Mouse (Mus musculus): ENCODE data around the gene Atp10a. TPM values are rescaled to one million over a fixed set of nuclear protein-coding genes. Genes with fewer than 3 reads are reported as not detected.

Gene Atp10a
- total RNA-seq (2021) = 10 to 100 TPM in 1 of 2 experiments, 1 to 10 TPM in 1; 8.2 to 12.3 TPM

DNA sequence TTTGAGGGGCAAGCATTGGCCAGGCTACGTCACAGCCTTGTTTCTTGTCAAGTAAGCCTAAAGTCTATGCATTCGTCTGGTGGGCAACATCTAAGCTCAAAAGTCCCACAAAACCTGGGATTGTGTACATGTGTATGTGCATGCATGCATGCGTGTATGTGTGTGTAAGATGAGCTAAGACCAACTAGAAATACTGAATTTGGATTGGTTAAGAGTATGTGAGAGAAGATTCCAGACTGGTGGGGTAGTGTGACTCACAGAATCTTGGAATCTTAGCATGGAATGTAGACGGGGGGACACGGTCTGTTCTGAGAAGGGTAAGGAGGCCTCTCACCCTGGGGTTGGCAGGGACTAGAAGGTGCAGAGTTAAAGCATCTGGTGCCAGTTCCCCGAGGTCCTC lies at the start of gene Atp10a:
TSS of gene Atp10a (plus strand) at position 301 of the 400 bp plus-strand sequence.
- intact Hi-C loops (cut with DNase I) = no loop called here
- DNase-seq (ENCODE audit: low spot score in 2 of 2) = no peak

DNA sequence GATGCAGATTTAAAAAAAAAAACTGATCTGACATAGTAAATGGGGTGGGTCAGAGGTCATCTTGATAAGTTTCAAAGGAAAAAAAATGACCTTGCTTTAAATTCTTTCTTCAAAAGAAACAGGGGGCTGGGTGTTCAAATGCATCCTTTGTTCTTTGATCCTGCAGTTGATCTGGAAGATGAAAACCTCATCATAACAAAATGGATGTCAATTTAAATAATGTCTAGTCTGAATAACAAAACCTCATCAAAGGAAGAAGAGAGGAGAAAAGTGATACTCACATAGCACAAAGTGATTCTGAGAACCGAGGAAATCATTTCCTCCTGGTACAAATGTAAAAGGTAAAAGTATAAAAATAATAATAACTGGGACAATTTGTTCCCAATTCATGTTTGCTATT lies 37.9 kb upstream of the Atp10a start:
- intact Hi-C loops (cut with DNase I) = no loop called here

DNA sequence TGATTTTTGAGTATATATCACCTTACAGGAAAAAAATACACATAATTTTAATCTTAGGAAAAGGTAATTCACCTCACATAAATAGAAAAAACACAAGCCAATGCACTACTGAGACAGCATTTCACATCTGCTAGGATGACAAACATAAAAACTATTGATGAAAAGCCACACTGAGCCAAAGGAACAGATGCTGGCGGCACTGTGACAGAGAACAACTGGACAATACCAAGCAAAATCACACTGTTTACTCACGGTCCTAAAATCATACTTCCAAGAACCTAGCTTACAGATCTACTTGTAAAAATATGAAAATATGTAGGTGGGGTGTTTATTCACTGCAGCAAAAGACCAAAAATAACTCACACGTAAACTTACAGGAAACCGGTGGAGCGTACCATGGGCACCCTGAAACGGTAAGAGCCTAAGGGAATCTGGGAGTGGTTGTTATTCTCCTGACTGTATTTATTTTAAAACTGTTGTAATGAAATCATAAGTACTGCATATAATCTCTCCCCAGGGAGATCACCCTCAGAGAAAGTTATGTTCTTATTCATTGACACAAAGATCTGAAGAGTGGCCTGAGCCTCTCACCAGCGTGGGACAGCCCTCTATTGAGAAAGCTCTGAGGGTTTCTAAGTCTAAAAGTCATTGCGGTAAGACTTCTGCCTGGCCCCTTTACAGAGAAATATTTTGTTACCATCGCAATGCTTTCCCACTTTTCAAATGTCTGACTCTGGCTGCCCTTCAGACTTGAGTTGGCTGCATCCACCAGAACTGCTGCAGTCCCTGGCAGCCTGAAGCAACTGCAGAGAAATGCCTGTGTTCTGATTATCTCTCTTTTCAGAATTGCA lies 29.4 kb upstream of the Atp10a start:
- DNase-seq (ENCODE audit: low spot score in 2 of 2) = no peak
- intact Hi-C loops (cut with DNase I) = no loop called here

More for the DNA sequence above, 37.9 kb upstream of the Atp10a start:
- no peak for DNase-seq (ENCODE audit: low spot score in 2 of 2)

DNA sequence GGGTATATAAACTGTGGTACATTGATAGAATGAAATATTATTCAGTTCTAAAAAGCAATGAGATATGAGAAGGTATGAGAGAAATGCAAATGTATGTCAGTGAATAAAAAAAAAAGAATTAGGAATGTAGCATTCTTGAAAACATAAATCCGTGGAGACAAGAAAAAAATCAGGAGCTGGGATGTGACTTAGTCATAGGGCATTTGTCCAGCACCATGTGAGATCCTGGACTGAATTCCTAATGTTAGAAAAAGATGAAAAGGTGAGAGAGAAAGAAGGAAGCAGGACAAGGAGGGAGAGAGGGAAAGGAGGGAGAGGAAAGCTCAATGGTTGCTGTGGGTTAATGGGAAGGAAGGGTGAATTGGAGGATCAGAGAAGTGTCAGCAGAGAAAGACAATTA lies 28.6 kb upstream of the Atp10a start:
- DNase-seq (ENCODE audit: low spot score in 2 of 2) = no peak
- intact Hi-C loops (cut with DNase I) = no loop called here

DNA sequence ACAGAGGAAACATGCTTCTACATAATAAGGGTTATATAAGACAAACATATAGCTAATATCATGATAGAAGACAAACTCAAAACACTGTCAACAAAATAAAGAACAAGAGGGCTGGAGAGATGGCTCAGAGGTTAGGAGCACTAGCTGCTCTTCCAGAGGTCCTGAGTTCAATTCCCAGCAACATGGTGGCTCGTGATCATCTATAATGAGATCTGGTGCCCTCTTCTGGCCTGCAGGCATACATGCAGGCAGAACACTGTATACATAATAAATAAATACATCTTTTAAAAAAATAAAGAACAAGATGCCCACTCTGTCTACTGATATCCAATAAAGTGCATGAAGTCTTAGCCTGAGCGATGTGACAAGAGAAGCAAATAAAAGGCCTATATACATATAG lies 26.7 kb upstream of the Atp10a start:
- DNase-seq (ENCODE audit: low spot score in 2 of 2) = no peak
- intact Hi-C loops (cut with DNase I) = no loop called here

DNA sequence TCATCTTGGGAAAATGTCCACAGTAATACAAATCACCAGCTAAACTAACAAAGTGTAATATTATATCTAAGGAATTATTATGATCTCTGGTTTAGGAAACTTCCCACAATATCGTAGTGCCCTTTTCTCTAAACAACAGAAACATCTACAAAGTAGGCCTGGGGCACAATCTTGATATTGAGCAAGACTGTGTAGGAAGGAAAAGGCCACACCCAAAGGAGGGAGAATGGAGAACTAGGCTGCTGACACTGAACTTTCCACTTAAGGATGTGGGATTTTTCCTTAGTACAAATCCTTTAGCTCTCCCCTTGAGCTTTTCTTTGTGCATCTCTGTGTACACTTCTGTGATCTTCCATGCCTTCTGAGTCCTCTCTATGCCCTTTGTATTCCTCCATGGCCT lies 22.3 kb upstream of the Atp10a start:
- intact Hi-C loops (cut with DNase I) = no loop called here
- DNase-seq (ENCODE audit: low spot score in 2 of 2) = no peak

DNA sequence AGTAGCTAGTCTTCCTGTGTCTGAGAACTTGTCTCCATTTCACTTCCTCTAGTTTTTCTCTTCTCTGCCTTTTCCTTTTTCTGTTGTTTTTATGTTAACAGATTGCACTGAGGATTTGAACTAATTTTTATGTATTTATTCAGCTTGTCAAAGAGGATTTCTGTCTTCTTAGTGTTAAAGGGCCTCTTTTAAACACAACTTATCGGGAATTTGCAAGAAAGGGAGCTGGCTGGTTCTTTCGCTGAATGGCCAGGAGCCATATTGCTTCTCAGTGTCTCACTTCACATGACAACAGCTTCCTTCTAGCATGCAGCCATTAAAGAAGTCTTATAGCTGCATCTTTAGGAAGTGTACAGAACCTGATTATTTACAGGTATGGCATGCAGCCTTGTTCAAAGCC lies 16.3 kb upstream of the Atp10a start:
- DNase-seq (ENCODE audit: low spot score in 2 of 2) = no peak
- intact Hi-C loops (cut with DNase I) = no loop called here

DNA sequence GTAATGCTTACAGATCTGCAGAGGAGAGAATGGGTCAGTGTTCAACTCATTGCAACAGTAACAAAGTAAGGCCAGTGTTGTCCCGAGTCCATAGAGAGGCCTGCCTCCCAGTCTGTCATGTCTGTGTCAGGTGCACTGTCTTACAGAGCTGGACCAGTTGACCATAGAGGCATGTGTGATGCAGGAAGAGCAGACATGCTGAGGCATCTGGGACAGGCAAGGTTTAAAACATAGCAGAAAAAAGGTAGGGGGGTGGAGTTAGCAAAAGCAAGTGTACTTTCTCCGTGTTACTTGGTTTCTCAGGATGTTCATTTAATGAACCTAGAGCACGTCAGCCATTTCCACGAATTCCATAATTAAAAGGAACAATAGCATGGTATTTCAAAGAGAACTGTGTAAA lies 15.5 kb upstream of the Atp10a start:
- DNase-seq (ENCODE audit: low spot score in 2 of 2) = no peak
- intact Hi-C loops (cut with DNase I) = no loop called here

DNA sequence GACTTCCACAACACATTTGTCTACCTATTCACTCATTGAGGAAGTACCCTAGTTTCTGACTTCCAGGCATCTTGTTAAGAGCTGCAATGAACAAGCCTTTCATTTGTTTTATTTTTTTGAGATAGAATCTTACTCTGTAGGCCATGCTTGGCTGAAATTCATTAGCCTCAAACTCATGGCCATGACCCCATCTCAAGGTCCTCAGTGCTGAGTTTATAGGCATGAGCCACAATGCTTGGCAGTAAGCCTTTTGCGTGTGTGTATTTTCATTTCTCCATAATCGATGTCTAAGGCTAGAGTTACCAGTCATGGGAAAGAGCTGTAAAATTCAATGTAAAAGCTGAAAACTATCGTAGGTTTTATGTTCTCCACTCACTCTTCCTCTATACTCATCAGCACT lies 14.1 kb upstream of the Atp10a start:
- DNase-seq (ENCODE audit: low spot score in 2 of 2) = no peak
- intact Hi-C loops (cut with DNase I) = no loop called here

DNA sequence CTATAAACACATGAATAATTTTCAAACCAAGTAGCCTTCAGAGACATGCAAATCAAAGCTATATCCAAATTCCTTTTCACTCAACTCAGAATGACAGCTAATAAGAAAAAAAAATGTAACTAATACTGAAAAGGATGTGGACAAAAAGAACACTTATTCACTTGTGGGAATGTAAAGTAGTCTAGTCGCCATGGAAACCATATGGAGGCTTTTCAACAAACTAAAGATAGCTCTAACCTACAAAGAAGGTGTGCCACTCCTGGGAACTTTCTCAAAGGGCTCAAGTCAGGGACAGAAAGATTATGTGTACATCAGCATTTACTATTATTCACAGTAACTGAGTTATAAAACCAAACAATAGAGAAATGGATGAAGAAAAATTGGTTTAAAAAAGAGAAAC lies 8.6 kb upstream of the Atp10a start:
- DNase-seq (ENCODE audit: low spot score in 2 of 2) = no peak
- intact Hi-C loops (cut with DNase I) = no loop called here

DNA sequence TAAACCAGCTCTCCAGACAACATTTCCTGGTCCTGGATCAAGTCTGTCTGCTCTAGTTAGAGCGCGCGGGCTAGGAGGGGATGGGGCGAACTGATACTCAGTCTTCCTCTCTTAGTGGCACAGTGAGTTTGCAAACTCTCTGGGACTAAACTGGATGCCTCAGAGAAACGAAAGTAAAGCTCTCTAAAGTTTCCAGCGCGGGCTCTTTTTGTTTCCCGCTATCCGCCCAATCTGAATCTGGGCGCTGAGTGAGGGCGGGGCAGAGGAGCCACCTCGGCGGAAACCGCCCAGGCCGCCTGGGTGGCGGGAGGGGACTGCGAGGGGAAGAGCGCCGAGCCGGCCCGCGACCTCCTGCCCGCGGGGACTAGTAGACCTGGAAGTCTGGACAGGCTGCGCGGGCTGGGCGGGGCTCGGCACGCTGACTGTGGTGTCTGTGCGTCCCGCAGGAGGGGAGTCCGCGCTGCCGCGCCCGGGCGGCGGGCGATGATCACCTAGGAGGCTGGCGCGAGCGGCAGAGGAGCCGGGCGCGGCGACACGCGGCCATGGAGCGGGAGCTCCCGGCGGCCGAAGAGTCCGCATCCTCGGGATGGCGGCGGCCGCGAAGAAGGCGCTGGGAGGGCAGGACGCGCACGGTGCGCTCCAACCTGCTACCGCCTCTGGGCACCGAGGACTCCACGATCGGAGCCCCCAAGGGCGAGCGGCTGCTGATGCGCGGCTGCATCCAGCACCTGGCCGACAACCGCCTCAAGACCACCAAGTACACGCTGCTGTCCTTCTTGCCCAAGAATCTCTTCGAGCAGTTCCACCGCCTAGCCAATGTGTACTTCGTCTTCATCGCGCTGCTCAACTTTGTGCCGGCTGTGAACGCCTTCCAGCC lies 2.2 kb downstream of the Atp10a start:
- DNase-seq (ENCODE audit: low spot score in 2 of 2) = peak; percentile 33 to 41
- intact Hi-C loops (cut with DNase I) = no loop called here

DNA sequence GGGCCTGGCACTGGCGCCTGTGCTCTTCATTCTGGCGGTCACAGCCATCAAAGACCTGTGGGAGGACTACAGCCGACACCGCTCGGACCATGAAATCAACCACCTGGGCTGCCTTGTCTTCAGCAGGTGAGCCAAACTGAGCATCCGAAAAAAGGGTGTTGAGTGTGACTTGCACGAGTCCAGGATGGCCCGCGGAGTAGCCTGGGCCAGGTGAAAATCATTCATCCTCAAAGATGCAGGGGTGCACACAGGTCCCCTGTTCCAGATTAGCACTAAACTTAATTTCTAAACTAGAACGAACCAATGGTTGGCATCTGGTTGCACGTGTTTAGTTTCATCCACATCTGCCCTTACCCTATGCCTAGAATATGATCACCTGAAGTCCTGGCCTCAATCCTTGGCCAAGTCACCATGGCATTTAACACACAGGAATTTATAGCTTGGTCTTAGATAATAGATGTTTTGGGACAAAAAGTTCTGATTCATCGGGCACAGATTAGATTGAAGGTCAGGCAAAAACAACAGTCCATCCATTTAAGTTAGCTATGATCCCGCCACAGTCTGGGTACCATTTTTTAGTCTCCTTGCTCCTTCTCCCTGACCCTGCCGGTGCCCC lies 2.9 kb downstream of the Atp10a start:
- intact Hi-C loops (cut with DNase I) = no loop called here
- no peak for DNase-seq (ENCODE audit: low spot score in 2 of 2)

DNA sequence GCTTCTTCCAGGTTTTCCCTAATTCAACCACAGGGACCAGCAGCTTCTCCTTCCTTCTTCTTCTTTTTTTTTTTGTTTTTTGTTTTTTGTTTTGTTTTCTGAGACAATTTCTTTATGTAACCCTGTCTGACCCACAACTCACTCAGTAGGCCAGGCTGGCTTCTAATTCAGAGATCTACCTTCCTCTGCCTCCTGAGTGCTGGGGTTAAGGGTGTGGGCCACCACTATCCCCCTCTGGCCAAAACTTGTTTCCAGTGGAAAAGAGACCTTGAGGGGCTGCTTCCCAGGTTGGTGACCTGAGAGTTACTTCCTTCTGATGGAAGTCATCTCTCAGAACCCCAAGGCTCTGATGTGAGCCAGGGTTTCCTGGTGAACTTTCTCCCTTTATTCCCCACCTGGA lies 4.1 kb downstream of the Atp10a start:
- no peak for DNase-seq (ENCODE audit: low spot score in 2 of 2)
- intact Hi-C loops (cut with DNase I) = no loop called here

DNA sequence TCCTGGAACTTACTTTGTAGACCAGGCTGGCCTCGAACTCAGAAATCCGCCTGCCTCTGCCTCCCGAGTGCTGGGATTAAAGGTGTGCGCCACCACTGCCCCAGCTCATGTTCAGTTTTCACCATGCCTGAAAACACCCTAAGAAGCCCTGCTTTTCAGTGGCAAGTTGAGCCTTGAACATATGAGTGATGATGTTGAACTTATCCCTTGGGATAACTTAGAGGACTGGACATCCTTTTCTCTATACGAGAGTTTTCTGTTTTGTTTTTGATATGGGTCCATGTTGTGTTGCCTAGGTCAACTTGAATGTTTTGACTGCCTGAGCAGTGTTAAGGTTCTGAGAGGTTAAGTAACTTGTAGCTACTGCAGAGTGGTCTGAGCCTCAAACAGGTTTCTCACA lies 4.7 kb downstream of the Atp10a start:
- no peak for DNase-seq (ENCODE audit: low spot score in 2 of 2)
- intact Hi-C loops (cut with DNase I) = no loop called here

DNA sequence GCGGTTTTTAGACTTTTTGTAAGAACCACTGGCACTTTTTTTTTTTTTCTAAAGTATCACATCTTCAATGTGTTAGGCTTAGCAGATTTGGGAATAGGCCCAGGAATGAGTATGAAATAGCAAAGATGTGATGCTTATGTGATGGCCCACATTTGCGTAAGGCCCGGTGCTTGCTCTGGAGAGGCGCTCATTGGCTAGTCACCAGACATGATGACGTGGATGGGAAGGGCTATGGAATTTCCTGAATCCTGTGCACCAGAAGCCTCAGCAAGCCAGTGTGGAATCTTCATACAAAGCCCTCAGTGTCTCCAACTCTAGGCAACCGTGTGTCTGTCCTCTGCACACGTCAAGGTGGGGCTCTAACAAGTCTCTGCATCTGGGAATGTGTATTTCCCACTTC lies 5.1 kb downstream of the Atp10a start:
- intact Hi-C loops (cut with DNase I) = no loop called here
- DNase-seq (ENCODE audit: low spot score in 2 of 2) = no peak

DNA sequence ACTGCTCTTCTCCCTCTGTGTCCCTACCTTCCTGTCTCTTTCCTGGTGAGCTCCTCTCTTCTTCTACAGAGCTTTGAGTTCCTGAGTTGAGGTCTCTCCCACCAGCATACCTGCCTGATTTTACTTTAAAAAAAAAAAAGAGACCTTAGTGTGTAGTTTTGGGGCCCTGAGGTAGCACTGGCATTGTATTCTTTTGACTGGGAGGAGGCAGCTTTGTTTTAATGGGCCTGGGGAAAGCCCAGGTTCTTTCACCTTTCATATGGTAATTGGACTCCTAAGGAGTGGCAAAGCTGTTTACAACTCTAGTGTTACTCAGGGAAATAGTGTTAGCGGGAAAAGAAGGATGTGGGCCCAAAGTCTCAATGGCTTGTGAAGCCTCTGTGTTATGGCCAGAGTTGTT lies 12.7 kb downstream of the Atp10a start:
- intact Hi-C loops (cut with DNase I) = no loop called here
- DNase-seq (ENCODE audit: low spot score in 2 of 2) = no peak

DNA sequence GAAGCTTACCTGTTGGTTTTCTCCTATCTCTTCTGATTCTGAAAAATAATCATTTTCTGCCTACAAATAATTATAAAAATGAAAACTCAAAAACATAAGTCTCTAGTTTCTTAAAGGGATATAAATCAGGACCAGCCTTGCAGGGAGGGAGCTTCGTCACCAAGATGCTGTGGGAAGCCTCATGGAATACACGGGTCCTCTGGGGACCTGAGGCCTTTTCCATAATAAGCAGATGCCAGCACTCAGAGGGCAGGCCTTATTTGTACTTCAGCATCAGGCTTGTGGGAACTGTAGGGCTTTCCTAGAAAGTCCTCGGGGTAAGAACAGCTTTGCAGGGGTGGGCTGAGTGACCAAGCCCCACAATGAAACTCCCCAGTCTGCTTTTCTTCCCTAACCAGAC lies 20.1 kb downstream of the Atp10a start:
- no peak for DNase-seq (ENCODE audit: low spot score in 2 of 2)
- intact Hi-C loops (cut with DNase I) = no loop called here

DNA sequence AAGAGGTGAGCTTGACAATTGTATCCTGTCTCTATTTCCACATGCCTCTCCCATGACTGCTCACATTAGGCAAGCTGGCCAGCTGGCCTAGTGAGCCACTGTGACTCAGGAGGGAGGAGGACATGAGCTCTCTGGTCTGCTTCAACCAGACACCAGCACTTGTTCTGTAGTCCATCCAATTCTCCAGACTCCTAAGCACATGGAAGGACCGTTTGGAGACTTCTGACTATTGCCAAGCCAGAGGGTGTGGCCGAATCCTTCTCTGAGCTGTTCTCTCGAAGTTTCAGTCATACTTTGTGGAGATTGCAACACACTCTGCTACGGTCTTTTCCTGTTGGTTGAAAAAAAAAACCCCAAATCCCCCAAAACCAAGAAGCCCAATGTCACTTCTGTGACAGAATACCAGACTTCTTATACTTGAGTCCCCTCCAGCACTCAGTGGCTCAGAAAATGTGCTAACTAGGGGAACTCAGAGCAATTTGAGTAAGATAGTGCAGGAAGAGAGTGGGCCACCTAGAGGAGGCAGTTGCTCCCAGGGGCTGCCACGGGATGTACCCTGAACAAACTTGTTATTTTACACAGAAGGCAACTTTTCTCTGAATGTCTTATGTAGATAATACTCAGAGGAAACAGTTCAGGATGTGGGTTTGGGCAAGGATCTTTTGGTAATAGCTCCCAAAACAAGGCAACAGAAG lies 21.3 kb downstream of the Atp10a start:
- intact Hi-C loops (cut with DNase I) = no loop called here
- no peak for DNase-seq (ENCODE audit: low spot score in 2 of 2)

DNA sequence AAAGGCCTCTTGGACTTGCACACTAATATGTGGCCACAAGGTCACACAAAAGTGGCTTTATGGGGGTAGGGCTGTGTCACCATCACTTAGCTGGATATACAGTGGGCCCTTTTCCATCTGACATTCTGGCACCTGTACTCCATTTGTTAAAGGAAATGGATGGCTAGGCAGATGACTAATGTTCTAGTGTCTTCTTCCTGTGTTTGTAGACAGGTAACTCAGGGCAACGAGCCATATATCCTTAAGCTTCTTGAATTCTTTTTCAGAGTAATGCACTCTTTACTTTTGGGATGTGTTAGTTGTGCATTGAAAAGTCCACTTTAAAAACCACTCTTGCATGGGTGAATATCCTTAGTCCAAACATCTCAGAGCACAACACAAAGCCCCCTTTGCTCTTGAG lies 30.0 kb downstream of the Atp10a start:
- no peak for DNase-seq (ENCODE audit: low spot score in 2 of 2)
- intact Hi-C loops (cut with DNase I) = no loop called here

DNA sequence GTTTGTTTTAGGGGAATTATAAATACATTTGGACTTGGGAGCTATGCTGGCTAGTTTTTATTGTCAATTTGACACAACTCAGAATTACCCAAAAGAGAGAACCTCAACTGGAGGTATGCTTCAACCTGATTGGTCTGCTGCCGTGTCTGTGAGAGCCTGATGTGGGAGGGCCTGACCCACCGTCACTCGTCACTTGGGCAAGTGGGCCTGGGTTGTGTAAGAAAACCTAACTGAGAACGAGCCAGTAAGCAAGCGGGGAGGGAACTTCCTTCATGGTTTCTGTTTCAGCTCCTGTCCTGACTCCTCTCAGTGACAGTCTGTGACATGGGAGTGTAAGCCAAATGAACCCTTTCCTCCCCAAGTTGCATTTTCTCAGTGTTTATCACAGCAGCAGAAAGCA lies 30.6 kb downstream of the Atp10a start:
- DNase-seq (ENCODE audit: low spot score in 2 of 2) = no peak
- intact Hi-C loops (cut with DNase I) = no loop called here

All from left cerebral cortex, postnatal 36 days (tissue).